Mouse (Mus musculus): Measurements from ENCODE around the gene 4933416C03Rik.

The 4933416C03Rik gene

DNA sequence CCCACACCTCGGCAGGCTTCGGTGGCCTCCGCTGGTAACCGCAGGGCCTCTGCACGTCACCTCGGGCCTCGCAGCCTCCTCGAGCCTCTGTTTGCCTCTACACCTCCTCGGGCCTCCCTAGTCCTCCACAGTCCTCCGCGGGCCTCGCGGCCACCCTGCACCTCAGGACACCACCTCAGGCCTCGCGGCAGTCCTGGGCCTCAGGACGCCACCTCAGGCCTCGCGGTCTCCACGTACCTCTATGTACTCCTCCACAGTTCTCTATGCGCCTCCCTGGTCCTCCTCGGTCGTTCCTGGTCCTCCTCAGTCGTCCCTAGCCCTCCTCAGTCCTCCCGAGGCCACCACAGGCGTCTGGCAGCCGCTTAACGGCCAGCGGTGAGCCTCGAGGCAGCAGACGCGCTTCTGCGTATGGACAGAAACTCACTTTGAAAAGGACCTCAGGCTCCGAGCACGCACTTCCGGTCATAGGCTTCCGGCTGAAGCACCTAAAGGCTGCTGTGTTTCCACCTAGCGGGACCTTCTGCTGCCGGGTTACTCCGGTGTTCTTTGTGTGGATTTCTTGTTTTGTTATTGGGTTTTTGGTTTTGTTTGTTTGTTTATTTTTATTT lies at the start of gene 4933416C03Rik:
4933416C03Rik (minus strand) TSS at position 51 of the 608 bp plus-strand sequence.
- peak; percentile 5 for DNase-seq (ENCODE audit: extremely low read depth, insufficient read length, low spot score)

DNA sequence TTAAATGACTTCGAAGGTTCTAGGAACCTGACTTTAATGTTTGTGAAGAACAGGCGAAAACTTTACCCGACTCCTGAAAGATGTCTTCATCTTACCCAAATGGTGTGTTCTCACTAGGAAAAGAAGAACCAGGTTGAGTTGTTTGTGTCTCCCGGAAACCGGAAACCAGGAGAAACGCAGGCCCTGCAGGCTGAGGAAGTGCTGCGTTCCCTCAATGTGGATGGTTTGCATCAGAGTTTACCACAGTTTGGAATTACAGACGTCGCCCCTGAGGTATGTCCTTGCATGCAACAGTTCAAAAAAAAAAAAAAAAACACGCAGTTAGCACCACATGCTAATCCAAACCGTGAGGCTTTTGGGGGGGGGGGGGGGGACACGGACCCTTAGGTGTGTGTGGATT lies 48.6 kb upstream of the 4933416C03Rik start:
- DNase-seq (ENCODE audit: extremely low read depth, insufficient read length, low spot score): no peak

DNA sequence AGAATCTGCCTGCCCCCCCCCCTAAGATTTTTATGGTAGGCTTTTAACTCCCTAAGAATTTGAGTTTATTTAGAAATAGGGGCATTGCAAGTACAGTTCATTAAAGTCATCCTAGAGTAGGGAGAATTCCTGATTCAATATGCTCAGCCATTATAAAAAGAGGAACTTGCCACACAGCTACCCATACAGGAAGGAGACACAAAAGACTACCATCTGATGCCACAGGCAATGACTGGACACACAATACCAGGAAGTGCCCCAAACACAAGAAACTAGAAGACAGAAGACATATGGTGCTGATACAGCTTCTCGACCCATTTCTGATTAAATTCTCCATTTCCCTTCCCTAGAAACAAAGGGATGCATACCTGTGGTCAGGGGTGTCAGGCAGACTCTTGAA lies 43.0 kb upstream of the 4933416C03Rik start:
- no peak for DNase-seq (ENCODE audit: extremely low read depth, insufficient read length, low spot score)

DNA sequence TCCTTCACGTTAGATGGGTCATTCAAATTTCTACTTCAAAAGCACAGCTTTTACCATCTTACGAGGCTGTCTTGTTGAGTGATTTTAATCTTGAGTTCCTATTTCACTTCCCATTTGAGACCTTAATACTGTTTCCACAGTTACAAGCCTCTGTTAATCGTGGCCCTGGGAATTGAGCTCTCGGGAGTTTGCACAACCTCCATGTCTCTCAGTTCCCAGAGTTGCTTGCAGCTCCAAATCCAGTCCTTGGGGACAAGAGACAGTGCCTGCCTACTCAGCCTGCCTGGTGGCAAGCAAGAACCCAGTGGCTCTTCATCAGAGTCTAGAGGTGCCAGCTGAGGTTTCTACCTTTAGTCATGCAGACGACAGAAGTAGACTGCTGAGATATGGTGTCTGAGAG lies 41.0 kb upstream of the 4933416C03Rik start:
- no peak for DNase-seq (ENCODE audit: extremely low read depth, insufficient read length, low spot score)

DNA sequence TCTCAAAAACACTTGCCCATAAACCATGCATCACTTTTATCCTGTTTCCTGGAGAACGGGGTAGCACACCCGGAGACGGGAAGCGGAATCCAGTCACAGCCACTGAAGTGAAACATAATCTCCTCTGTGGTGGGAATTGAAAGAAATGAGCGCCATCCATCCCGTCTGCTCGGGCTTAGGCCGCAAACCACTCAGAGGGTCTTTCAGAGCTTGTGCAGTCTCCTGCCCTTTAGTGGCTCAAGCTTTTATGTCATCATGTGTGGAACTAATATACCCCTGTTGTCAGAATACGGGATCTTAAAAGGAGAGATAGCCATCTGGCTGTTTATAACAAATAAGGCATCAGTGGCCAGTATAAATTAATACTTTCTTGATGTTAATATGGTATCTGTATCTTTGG lies 32.4 kb upstream of the 4933416C03Rik start:
- no peak for DNase-seq (ENCODE audit: extremely low read depth, insufficient read length, low spot score)

DNA sequence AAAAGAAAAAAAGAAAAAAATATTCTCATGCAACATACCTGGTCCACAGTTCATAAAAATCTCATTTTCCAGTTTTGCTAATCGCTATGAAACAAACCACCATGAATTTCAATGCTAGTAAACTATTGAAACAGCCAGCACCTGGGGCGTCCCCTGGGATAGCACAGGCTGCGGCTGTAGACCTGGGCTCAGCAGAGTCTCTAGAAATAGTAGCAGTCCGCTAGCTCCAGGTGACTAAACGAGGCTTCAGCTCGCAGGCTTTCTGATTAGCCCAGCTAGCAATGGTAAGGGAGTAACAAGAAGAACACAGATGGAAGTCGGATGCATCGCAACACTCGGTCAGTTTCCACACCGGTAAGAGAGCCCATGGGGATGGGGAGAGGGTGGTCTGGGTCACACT lies 30.0 kb upstream of the 4933416C03Rik start:
- DNase-seq (ENCODE audit: extremely low read depth, insufficient read length, low spot score): no peak

DNA sequence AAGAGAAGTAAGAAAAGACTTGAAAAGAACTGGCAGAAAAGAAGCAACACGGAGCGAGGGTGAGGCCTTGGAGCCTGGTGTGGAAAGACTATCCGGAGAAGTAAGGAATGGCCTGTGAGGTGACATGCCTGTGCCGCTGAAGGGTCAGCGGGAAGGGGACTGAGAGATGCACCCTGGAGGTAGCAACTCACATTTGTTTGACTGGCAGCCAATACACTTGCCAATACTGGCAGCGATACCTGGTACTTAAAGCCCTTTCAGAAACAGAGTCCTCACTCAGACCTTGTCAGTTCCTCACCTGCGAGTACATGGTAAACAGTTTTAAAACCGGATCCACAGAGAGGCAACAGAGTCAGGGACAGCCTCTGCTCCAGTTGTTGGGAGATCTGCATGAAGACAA lies 26.5 kb upstream of the 4933416C03Rik start:
- DNase-seq (ENCODE audit: extremely low read depth, insufficient read length, low spot score): no peak

DNA sequence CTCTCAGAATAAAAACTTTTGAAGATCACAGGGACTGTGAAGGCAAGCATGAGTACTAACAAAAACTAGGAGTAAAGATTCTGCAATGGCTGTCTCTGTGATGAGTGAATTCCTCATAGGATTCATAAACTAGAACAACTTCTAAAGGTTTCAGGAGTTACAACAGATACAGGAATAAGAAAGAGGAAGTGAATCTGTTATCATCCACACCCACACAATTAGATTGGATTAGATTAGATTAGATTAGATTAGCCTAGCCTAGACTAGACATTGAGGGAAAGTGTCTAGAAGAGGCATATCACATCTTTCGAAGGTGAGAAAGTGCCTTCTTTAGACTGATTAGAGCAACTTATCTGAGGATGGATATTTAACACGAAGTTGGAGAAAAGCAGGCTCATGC lies 21.5 kb upstream of the 4933416C03Rik start:
- no peak for DNase-seq (ENCODE audit: extremely low read depth, insufficient read length, low spot score)

DNA sequence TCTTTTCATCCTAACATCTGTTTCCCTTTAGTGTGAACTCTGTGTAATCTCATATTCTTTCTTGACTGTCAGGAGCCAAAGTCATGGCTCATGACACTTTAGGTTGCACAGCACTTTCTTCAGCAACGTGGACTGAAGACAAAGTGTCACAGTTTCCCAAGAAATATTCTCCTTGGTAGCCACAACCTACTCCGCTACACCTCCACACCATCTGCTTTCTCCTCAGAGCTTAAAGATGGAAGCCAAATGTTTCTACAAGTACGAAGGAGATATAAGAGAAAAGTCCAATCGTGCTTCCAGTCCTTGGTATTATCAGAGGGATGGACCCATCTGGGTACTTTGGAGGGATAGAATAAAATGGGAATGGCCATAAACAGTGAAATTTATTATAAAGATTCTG lies 18.5 kb upstream of the 4933416C03Rik start:
- DNase-seq (ENCODE audit: extremely low read depth, insufficient read length, low spot score): no peak

DNA sequence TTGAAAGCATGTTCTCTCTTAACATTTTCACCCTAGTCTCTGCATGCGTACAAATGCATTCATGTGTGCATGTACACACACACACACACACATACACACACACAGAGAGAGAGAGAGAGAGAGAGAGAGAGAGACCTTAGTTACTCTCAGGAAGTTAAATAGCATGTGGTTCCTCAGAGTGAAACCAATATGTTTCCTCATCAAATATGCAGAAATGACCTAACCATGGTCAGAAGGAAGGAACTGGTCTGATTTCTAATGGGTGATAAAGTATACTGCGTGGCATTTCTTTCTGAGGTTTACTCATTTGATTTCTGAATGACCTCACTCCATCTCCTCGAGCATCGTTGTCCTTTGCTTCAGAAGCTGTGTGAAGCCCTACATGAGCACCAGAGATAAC lies 17.5 kb upstream of the 4933416C03Rik start:
- DNase-seq (ENCODE audit: extremely low read depth, insufficient read length, low spot score): no peak

DNA sequence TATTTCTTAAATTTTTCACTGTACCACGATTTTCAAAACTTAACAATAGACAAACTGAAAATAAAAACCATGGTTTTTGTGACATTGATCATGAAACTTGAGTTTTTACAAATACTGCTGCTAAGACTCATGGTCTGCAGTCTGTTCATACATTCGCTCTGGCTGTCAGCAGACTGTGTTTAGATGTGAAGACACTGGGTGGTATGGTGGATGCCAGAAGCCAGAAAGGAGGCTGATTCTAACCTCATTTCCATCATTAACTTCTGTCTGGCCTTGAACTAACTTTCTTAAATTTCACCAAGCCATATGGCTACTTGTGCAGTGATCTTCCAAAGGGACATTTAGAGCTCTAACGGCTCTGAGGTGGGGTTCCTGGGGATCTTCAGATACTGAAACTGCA lies 16.7 kb upstream of the 4933416C03Rik start:
- no peak for DNase-seq (ENCODE audit: extremely low read depth, insufficient read length, low spot score)

DNA sequence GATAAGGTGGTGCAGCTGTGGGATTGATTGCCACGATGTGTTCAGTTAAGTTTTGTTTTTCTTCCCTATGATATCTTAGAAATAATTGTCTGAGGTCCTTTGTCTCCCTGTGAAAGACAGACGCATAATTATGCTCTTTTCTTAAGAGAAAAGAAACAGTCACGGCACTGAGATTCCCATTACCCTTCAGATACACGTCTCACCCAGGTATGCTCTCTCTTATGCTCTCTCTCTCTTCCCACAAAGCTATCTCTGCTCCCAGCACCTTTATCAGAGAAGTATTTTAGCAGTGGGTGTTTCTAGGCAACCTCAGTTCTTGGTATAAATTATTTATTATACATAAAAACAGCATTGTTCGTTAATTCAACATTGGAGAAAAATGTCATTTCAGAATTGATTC lies 11.6 kb upstream of the 4933416C03Rik start:
- DNase-seq (ENCODE audit: extremely low read depth, insufficient read length, low spot score): no peak

DNA sequence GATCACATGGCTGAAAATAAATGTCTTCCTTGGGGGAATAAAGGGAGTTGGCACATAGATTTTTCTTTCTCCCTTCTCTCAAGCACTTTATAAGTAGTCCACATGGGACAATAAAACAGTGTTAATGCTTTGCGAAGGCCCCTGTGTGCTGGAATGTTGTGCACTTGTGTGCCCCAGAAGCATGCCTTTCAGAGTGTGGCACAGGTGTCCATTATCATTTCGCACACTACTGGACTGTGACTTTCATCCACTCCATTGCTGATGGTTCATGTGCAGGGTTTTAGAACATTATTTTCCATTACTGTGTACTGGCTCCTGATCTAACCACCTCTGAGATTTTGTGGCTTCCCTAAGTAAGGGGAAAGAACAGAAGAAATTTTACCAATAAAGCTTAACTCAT lies 10.1 kb upstream of the 4933416C03Rik start:
- no peak for DNase-seq (ENCODE audit: extremely low read depth, insufficient read length, low spot score)

DNA sequence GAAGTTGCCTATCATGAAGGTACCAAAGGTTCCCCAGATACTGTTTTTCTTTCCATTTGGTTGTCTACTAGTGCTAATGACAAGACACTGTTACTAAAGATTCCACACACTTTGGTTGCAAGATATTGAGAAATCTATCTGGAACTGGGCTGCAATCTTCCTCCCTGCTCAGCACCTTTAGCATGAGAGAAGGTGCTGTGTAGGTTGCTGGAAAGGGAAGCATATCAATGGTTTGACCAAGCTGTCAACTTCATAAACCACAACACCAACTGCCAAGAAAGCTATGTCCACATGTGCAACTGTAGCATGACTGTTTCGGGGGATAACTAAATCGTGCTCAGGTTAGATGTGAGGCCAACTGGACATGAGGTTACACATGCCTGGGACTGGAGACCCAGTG lies 7.7 kb upstream of the 4933416C03Rik start:
- DNase-seq (ENCODE audit: extremely low read depth, insufficient read length, low spot score): no peak

DNA sequence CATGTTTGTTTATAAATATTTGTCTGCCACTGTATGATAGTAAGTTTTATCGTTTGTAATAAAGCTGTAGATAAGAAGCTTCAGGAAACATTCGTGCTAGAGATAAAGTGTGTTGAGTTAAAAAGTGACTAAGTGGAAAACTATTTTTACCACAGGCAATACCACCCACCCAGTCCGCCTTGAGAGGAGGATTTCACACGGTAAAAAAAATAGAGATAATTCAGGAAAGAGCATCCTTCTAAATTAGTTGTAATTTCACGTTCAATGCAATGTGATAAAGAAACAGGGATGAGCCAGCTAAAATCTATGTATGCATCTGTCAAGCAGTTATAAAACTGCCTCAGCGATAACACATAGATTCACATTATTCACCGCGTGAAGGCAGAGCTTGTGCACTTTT lies 3.3 kb upstream of the 4933416C03Rik start:
- DNase-seq (ENCODE audit: extremely low read depth, insufficient read length, low spot score): no peak

DNA sequence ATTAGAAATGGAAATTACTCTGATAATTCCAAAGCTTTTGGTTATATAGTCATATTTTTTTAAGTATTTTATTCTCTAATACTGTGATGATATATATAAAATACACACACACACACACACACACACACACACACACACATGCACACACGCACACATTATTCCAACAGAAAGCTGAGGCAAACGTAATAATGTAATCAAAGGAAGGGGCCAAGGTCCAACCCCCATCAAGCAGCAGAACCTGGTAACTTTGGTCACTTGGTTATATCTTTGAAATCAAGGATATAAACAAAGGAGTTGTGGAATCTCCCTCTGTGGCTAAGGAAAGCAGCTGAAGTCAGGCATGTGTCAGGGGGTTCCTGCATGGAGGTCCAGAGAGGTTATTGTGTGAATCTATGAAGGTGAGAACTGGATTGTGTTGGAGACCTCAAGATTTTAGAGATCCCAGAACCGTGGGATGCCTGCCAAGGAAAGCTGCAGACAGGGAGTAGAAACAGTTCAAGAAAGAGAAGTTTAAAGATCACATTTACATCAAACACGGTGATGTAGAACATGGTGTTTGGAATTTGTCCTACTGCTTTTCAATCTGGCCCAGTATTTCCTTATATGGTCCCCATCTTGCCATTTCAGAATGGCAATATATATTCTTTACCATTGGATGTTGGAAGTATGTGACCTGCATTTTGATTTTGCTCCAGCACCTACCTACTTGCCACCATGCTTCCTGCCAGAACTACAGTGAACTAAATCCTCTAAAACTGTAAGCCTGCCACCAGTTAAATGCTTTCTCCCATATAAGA lies 2.4 kb upstream of the 4933416C03Rik start:
- DNase-seq (ENCODE audit: extremely low read depth, insufficient read length, low spot score): no peak

DNA sequence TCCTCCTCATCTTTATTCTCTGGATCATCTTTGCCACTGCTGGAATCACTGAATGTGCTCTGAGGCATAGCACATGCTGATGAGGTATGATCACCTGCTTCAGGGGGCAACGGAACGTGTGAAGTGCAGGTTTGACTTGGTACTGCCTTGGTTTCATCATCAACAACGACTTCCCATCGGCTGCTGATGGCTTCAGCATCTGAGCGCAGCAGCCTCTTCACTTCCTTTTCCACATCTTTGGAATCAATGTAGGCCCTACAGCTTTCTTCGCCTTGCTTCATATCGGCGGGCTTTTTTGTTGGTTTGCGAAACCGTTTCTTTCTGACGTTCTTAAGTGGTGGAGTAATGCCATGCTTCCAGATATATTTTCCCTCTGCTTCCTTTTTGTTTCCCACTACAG lies 849 bp downstream of the 4933416C03Rik start:
- no peak for DNase-seq (ENCODE audit: extremely low read depth, insufficient read length, low spot score)

DNA sequence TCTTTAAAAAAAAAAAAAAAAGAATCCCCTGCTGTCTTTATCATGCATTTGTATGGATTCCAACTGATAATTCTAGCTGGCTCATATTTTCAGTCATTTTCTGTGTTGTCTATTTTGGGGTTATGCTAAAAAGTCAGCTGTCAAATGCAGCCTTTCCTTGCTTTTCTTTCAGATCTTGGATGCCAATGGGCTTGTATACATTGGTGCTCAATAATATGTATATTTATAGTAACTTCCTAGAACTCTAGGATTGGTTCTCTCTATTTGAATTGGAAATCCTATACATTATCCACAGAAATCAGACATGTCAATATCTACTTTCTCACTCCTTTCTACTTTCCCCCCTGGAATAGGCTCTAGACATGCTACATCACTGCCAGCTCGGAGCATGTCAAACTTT lies 5.0 kb downstream of the 4933416C03Rik start:
- DNase-seq (ENCODE audit: extremely low read depth, insufficient read length, low spot score): no peak

DNA sequence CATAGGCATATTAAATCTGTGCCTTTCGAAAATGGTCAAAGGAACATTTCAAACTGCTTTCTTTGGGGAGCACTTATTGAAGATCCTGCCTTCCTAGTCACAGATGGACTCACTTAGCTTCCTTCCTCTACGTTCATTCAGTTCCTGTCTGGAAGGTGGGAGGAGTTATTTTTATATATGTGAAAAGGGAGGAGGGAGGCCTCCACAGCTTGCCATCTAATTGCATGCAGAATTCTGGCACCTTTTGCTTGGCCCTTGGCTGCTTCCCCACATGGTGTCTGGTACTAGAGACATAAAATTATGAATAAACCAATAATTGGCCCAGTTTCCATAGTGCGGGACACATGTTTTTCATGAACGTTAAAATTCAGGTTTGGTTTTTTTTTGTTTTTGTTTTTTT lies 5.5 kb downstream of the 4933416C03Rik start:
- DNase-seq (ENCODE audit: extremely low read depth, insufficient read length, low spot score): no peak

DNA sequence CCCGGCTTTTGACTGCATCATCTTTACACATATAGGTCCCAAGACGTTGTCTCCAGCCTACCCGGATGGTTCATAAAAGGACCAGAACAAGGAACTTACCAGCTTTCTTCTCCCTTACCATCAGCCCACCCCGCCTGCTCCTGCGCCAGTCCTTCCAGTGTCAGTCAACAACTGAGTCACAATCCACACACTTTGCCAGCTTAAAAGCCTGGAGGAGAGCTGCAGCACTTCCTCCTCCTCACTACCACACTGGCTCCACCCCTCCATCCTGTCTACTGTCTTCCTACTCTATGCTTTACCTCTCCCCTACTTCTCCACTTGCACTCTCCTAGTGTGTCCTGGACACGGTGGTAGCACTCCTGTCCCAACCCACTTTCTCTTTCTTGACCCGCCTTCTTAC lies 15.2 kb downstream of the 4933416C03Rik start:
- DNase-seq (ENCODE audit: extremely low read depth, insufficient read length, low spot score): no peak

DNA sequence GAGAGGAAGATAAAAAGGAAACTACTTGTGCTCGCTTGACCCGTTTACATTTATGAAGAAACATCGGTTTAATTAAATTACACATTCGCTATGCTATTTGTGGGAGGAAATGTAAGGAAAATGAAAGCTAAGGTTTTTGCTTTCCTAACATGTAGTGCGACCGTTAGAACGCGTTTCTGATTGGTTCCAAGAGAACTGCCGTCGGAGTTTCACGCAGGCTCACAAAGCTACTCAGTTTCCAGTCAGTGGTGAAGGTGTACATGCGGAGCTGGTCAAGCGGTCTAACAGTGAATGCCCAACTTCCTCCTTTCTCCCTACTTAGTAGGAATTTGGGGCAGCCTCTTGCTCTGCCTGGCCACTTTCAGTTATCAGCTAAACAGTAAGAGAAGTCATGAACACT lies 17.3 kb downstream of the 4933416C03Rik start:
- DNase-seq (ENCODE audit: extremely low read depth, insufficient read length, low spot score): no peak

DNA sequence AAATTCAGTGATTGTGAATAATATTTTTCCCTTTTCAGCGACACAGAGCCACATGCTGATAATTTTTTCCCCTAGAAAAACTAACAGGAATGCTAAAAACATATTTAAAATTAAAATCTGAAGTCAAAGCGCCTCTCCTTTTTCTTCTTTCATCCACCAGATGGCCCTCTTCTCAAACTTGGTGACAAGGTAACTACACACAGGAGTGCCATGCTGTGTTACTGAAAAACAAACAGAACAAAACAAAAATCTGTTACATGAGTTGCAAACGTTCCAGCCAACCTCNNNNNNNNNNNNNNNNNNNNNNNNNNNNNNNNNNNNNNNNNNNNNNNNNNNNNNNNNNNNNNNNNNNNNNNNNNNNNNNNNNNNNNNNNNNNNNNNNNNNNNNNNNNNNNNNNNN lies 29.8 kb downstream of the 4933416C03Rik start:
- DNase-seq (ENCODE audit: extremely low read depth, insufficient read length, low spot score): peak; percentile 18

DNA sequence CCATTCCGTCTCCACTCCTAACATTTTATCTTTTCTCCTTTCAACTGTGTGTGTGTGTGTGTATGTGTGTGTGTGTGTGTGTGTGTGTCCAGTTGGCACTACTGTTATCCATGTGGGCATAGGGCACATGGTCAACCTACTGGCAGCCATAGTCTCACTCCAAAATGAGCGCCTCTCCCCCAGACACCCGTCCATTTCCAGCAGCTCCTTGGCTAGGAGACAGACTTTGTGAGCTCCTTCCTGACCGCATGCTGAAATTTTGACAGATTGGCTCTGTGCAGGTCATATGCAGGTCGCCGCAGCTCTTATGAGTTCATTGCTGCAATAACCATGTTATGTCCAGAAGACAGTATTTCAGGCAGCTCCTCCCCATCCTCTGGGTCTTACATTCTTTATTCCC lies 32.9 kb downstream of the 4933416C03Rik start:
- DNase-seq (ENCODE audit: extremely low read depth, insufficient read length, low spot score): no peak

Data from 3134 (cell line).